Mouse (Mus musculus) small intestine, adult 2 months (tissue): ENCODE data around the gene Mybph.

Experiments
- CTCF ChIP-seq: fragments of 200-500 bp; IDR thresholded peaks from 2 replicates; pipeline ENCODE4 v1.5.1; 2012; ENCODE audit warnings: low read depth, mild to moderate bottlenecking, control low read depth, inconsistent platforms, low read length, moderate library complexity, mixed read lengths; ENCODE audit not compliant: insufficient replicate concordance, insufficient read length; ENCODE audit errors: extremely low read depth
- POLR2A ChIP-seq: fragments of 200-500 bp; IDR thresholded peaks from 2 replicates; pipeline ENCODE4 v1.6.1; 2012; ENCODE audit warnings: low read depth, mild to moderate bottlenecking, control low read depth, inconsistent platforms, low read length, moderate library complexity

GRCm38 (mm10) chr1:134212351-134212750, 19.1 kb downstream of the Mybph start:
- TF ChIP-seq POLR2A, result no peak
- no peak for TF ChIP-seq CTCF
